Mouse (Mus musculus): ENCODE data around the gene Mfsd11.
"Not testable (repeated sequence)": the region's sequence is repeated elsewhere in the genome, so short reads cannot be mapped to it uniquely, and the experiment has no call there.

Gene Mfsd11

GRCm38 (mm10) chr11:116882446-116882845, 30.2 kb downstream of the Mfsd11 start:
- DNase-seq (ENCODE audit: low spot score), result no peak

- DNase-seq (ENCODE audit: low spot score), result no peak
Observed at GRCm38 (mm10) chr11:116884061-116884460, 31.8 kb downstream of the Mfsd11 start.

- DNase-seq (ENCODE audit: low spot score), result peak; percentile 36
Observed at GRCm38 (mm10) chr11:116885275-116886151, 33.3 kb downstream of the Mfsd11 start.

- no peak for DNase-seq (ENCODE audit: low spot score)
Observed at GRCm38 (mm10) chr11:116887136-116887535, 34.9 kb downstream of the Mfsd11 start.

GRCm38 (mm10) chr11:116893532-116894442, 41.5 kb downstream of the Mfsd11 start:
- no peak for DNase-seq (ENCODE audit: low spot score)

- DNase-seq (ENCODE audit: low spot score), result no peak
Observed at GRCm38 (mm10) chr11:116895402-116895801, 43.2 kb downstream of the Mfsd11 start.

- no peak for DNase-seq (ENCODE audit: low spot score)
Observed at GRCm38 (mm10) chr11:116899247-116899646, 47.0 kb downstream of the Mfsd11 start.

GRCm38 (mm10) chr11:116902588-116902987, 50.3 kb downstream of the Mfsd11 start:
- not testable (repeated sequence) for DNase-seq (ENCODE audit: low spot score)

GRCm38 (mm10) chr11:116905741-116906456, 53.7 kb downstream of the Mfsd11 start:
- no peak for DNase-seq (ENCODE audit: low spot score)

GRCm38 (mm10) chr11:116913573-116913972, 61.3 kb downstream of the Mfsd11 start:
- no peak for DNase-seq (ENCODE audit: low spot score)

GRCm38 (mm10) chr11:116914267-116914885, 62.1 kb downstream of the Mfsd11 start:
- DNase-seq (ENCODE audit: low spot score), result no peak

GRCm38 (mm10) chr11:116915241-116915640, 63.0 kb downstream of the Mfsd11 start:
- DNase-seq (ENCODE audit: low spot score), result no peak

- DNase-seq (ENCODE audit: low spot score), result no peak
Observed at GRCm38 (mm10) chr11:116917361-116917760, 65.1 kb downstream of the Mfsd11 start.

GRCm38 (mm10) chr11:116918323-116919185, 66.3 kb downstream of the Mfsd11 start, which contains the start of gene Mgat5b:
Mgat5b (plus strand) TSS chr11:116918863.
- peak; percentile 46 for DNase-seq (ENCODE audit: low spot score)

GRCm38 (mm10) chr11:116919186-116920020, 67.2 kb downstream of the Mfsd11 start:
- DNase-seq (ENCODE audit: low spot score), result no peak

- no peak for DNase-seq (ENCODE audit: low spot score)
Observed at GRCm38 (mm10) chr11:116920746-116921145, 68.5 kb downstream of the Mfsd11 start.

GRCm38 (mm10) chr11:116922058-116922457, 69.8 kb downstream of the Mfsd11 start:
- no peak for DNase-seq (ENCODE audit: low spot score)
